Mouse (Mus musculus): ENCODE data around the gene Nlrp3. TPM values are rescaled to one million over a fixed set of nuclear protein-coding genes. Genes with fewer than 3 reads are reported as not detected.
A peak's percentile ranks its signal among the peaks of the same experiment; 100 is the strongest.

The Nlrp3 gene
- polyA plus RNA-seq, 1 experiment, result 0.04 TPM

DNA sequence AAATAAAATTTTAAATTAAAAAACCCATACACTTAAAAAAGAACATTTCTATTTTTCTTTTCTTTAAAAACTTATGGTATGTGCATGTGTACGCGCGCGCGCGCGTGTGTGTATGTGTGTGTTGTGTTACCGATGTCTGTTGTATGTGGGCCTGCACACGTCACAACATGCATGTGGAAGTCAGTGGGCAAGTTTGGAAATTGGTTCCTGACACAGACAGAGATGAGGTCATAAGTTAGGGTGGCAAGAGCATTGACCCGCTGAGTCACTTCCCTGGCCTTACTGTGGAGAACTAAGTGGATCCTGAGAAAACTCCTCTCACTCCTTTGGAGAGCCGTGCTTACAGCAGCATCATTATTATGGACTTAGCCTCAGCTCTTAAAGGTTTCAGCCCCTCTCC is 12.8 kb downstream of the Nlrp3 start:
- H3K36me3 ChIP-seq (ENCODE audit: control insufficient read depth, insufficient read depth), result no peaks in the 10 kb centered on the region
- H3K27me3 ChIP-seq (ENCODE audit: control insufficient read depth, insufficient read depth, insufficient read length), result peaks cover 16% of the 10 kb centered on the region
- no peak overlapping the region for H3ac ChIP-seq (ENCODE audit: control insufficient read depth, insufficient read length, low read depth)
- H3K4me3 ChIP-seq (ENCODE audit: insufficient read depth, poor library complexity, severe bottlenecking), result no peak overlapping the region
- H3K79me3 ChIP-seq (ENCODE audit: low read depth), result no peaks in the 10 kb centered on the region
- H3K79me2 ChIP-seq (ENCODE audit: control insufficient read depth, insufficient read depth), result no peaks in the 10 kb centered on the region
- TF ChIP-seq USF1 (IDR thresholded peaks at IDR 0.05; ENCODE audit: low read depth) (no peak), FOSL1 (IDR thresholded peaks at IDR 0.05; ENCODE audit: insufficient read depth, low read length, poor library complexity, severe bottlenecking) (no peak), MYOG (IDR thresholded peaks at IDR 0.05; ENCODE audit: control insufficient read depth, extremely low read depth, insufficient read length) (no peak), MAX (IDR thresholded peaks at IDR 0.05) (no peak), CEBPB (IDR thresholded peaks at IDR 0.05; ENCODE audit: low read depth) (no peak), CTCF (IDR thresholded peaks at IDR 0.05; ENCODE audit: control insufficient read depth, insufficient read depth, insufficient read length) (no peak), MYOD1 (IDR thresholded peaks at IDR 0.05; ENCODE audit: control insufficient read depth, insufficient read length, low read depth) (no peak)

- H3K4me3 ChIP-seq (ENCODE audit: insufficient read depth, poor library complexity, severe bottlenecking), result no peak overlapping the region
- no peak overlapping the region for H3ac ChIP-seq (ENCODE audit: control insufficient read depth, insufficient read length, low read depth)
- no peaks in the 10 kb centered on the region for H3K79me3 ChIP-seq (ENCODE audit: low read depth)
- peaks cover 15% of the 10 kb centered on the region for H3K27me3 ChIP-seq (ENCODE audit: control insufficient read depth, insufficient read depth, insufficient read length)
- TF ChIP-seq CEBPB (IDR thresholded peaks at IDR 0.05; ENCODE audit: low read depth), result no peak
- TF ChIP-seq MAX (IDR thresholded peaks at IDR 0.05), result no peak
- TF ChIP-seq FOSL1 (IDR thresholded peaks at IDR 0.05; ENCODE audit: insufficient read depth, low read length, poor library complexity, severe bottlenecking), result no peak
- TF ChIP-seq MYOD1 (IDR thresholded peaks at IDR 0.05; ENCODE audit: control insufficient read depth, insufficient read length, low read depth), result no peak
- TF ChIP-seq CTCF (IDR thresholded peaks at IDR 0.05; ENCODE audit: control insufficient read depth, insufficient read depth, insufficient read length), result no peak
- TF ChIP-seq USF1 (IDR thresholded peaks at IDR 0.05; ENCODE audit: low read depth), result no peak
- TF ChIP-seq MYOG (IDR thresholded peaks at IDR 0.05; ENCODE audit: control insufficient read depth, extremely low read depth, insufficient read length), result no peak
- no peaks in the 10 kb centered on the region for H3K36me3 ChIP-seq (ENCODE audit: control insufficient read depth, insufficient read depth)
- no peaks in the 10 kb centered on the region for H3K79me2 ChIP-seq (ENCODE audit: control insufficient read depth, insufficient read depth)
Observed at GRCm38 (mm10) chr11:59554535-59554934, 13.2 kb downstream of the Nlrp3 start.

GRCm38 (mm10) chr11:59560906-59561305 is 19.5 kb downstream of the Nlrp3 start:
- Histone ChIP-seq H3K4me3 (ENCODE audit: insufficient read depth, poor library complexity, severe bottlenecking) (no peak overlapping the region), H3K79me2 (ENCODE audit: control insufficient read depth, insufficient read depth) (no peaks in the 10 kb centered on the region), H3K79me3 (ENCODE audit: low read depth) (no peaks in the 10 kb centered on the region), H3K27me3 (ENCODE audit: control insufficient read depth, insufficient read depth, insufficient read length) (peaks cover 15% of the 10 kb centered on the region), H3K36me3 (ENCODE audit: control insufficient read depth, insufficient read depth) (no peaks in the 10 kb centered on the region), H3ac (ENCODE audit: control insufficient read depth, insufficient read length, low read depth) (no peak overlapping the region)
- TF ChIP-seq USF1 (IDR thresholded peaks at IDR 0.05; ENCODE audit: low read depth) (no peak), CTCF (IDR thresholded peaks at IDR 0.05; ENCODE audit: control insufficient read depth, insufficient read depth, insufficient read length) (no peak), MYOD1 (IDR thresholded peaks at IDR 0.05; ENCODE audit: control insufficient read depth, insufficient read length, low read depth) (no peak), FOSL1 (IDR thresholded peaks at IDR 0.05; ENCODE audit: insufficient read depth, low read length, poor library complexity, severe bottlenecking) (no peak), MAX (IDR thresholded peaks at IDR 0.05) (no peak)

DNA sequence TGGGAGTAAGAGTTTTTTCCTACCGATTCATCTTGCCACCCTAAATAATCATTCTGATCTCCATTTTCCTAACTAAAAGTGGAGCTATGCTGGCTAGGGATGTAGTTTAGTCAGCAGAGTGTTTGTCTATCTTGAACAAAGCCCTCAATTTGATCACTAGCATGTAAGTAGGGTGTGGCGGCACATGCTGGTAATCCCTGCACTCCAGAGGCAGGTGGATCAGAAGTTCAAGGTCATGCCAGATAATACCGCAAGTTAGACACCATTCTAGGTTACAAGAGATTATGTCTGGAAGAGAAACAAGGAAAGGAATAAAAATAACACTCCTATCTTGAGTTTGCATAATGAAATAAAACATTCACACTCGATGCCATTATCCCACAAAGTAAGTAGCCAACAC is 21.0 kb downstream of the Nlrp3 start:
- no peak for TF ChIP-seq MYOG (IDR thresholded peaks at IDR 0.05; ENCODE audit: control insufficient read depth, extremely low read depth, insufficient read length)
- TF ChIP-seq CTCF (IDR thresholded peaks at IDR 0.05; ENCODE audit: control insufficient read depth, insufficient read depth, insufficient read length), result no peak
- TF ChIP-seq CEBPB (IDR thresholded peaks at IDR 0.05; ENCODE audit: low read depth), result no peak
- no peak for TF ChIP-seq MYOD1 (IDR thresholded peaks at IDR 0.05; ENCODE audit: control insufficient read depth, insufficient read length, low read depth)
- TF ChIP-seq MAX (IDR thresholded peaks at IDR 0.05), result no peak
- no peak for TF ChIP-seq USF1 (IDR thresholded peaks at IDR 0.05; ENCODE audit: low read depth)
- no peak for TF ChIP-seq FOSL1 (IDR thresholded peaks at IDR 0.05; ENCODE audit: insufficient read depth, low read length, poor library complexity, severe bottlenecking)
- Histone ChIP-seq H3K27me3 (ENCODE audit: control insufficient read depth, insufficient read depth, insufficient read length) (peaks cover 15% of the 10 kb centered on the region), H3K4me3 (ENCODE audit: insufficient read depth, poor library complexity, severe bottlenecking) (no peak overlapping the region), H3K79me2 (ENCODE audit: control insufficient read depth, insufficient read depth) (no peaks in the 10 kb centered on the region), H3K79me3 (ENCODE audit: low read depth) (no peaks in the 10 kb centered on the region), H3K36me3 (ENCODE audit: control insufficient read depth, insufficient read depth) (no peaks in the 10 kb centered on the region), H3ac (ENCODE audit: control insufficient read depth, insufficient read length, low read depth) (no peak overlapping the region)

GRCm38 (mm10) chr11:59562837-59563236 is 21.5 kb downstream of the Nlrp3 start:
- Histone ChIP-seq H3ac (ENCODE audit: control insufficient read depth, insufficient read length, low read depth) (no peak overlapping the region), H3K79me2 (ENCODE audit: control insufficient read depth, insufficient read depth) (no peaks in the 10 kb centered on the region), H3K79me3 (ENCODE audit: low read depth) (no peaks in the 10 kb centered on the region), H3K4me3 (ENCODE audit: insufficient read depth, poor library complexity, severe bottlenecking) (no peak overlapping the region), H3K27me3 (ENCODE audit: control insufficient read depth, insufficient read depth, insufficient read length) (peaks cover 15% of the 10 kb centered on the region), H3K36me3 (ENCODE audit: control insufficient read depth, insufficient read depth) (no peaks in the 10 kb centered on the region)
- TF ChIP-seq USF1 (IDR thresholded peaks at IDR 0.05; ENCODE audit: low read depth) (no peak), MYOD1 (IDR thresholded peaks at IDR 0.05; ENCODE audit: control insufficient read depth, insufficient read length, low read depth) (no peak), MAX (IDR thresholded peaks at IDR 0.05) (no peak), FOSL1 (IDR thresholded peaks at IDR 0.05; ENCODE audit: insufficient read depth, low read length, poor library complexity, severe bottlenecking) (no peak), CTCF (IDR thresholded peaks at IDR 0.05; ENCODE audit: control insufficient read depth, insufficient read depth, insufficient read length) (no peak), MYOG (IDR thresholded peaks at IDR 0.05; ENCODE audit: control insufficient read depth, extremely low read depth, insufficient read length) (no peak), CEBPB (IDR thresholded peaks at IDR 0.05; ENCODE audit: low read depth) (no peak)

DNA sequence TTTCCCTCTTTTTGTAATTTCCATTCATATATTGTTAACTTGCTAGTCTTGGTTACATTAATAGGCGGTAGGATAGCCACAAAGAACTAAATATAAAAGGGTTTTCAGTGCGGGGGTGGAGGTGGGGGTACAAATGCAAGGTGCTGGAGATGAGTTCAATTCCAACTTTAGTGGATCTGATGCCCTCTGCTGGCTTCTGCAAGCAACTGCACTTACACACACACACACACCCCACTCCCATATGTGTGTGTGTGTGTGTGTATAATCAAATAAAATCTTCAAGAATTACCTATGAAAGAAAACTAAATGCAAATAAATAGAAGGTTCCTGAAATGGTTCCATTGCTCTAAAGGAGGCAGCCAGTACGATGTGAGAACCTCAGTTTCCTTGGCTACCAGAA is 27.9 kb downstream of the Nlrp3 start:
- Histone ChIP-seq H3K4me3 (ENCODE audit: insufficient read depth, poor library complexity, severe bottlenecking) (no peak overlapping the region), H3K27me3 (ENCODE audit: control insufficient read depth, insufficient read depth, insufficient read length) (peaks cover 15% of the 10 kb centered on the region), H3K36me3 (ENCODE audit: control insufficient read depth, insufficient read depth) (no peaks in the 10 kb centered on the region), H3K79me3 (ENCODE audit: low read depth) (no peaks in the 10 kb centered on the region), H3ac (ENCODE audit: control insufficient read depth, insufficient read length, low read depth) (no peak overlapping the region), H3K79me2 (ENCODE audit: control insufficient read depth, insufficient read depth) (no peaks in the 10 kb centered on the region)
- no peak for TF ChIP-seq CEBPB (IDR thresholded peaks at IDR 0.05; ENCODE audit: low read depth)
- peak; percentile 2 for TF ChIP-seq CTCF (IDR thresholded peaks at IDR 0.05; ENCODE audit: control insufficient read depth, insufficient read depth, insufficient read length)
- no peak for TF ChIP-seq MYOG (IDR thresholded peaks at IDR 0.05; ENCODE audit: control insufficient read depth, extremely low read depth, insufficient read length)
- TF ChIP-seq MAX (IDR thresholded peaks at IDR 0.05), result no peak

Measured in C2C12 (cell line).